Mouse (Mus musculus): Measurements from ENCODE around the gene Rtp1. TPM values are rescaled to one million over a fixed set of nuclear protein-coding genes. Genes with fewer than 3 reads are reported as not detected.

Rtp1 gene
- polyA plus RNA-seq, 1 experiment from 2014 or later = 0.04 TPM

- Histone ChIP-seq H3K27ac (ENCODE audit: low read length) (no peak overlapping the region), H3K27me3 (ENCODE audit: control insufficient read depth, insufficient read depth, low read length) (no peaks in the 10 kb centered on the region), H3K4me1 (ENCODE audit: control insufficient read depth, insufficient read depth, low read length) (no peaks in the 10 kb centered on the region), H3K4me2 (ENCODE audit: low read depth, low read length) (no peak overlapping the region), H3K4me3 (replicated peaks; ENCODE audit: low read length) (no peak overlapping the region), H3K36me3 (ENCODE audit: control insufficient read depth, insufficient read depth, low read length) (no peaks in the 10 kb centered on the region), H3K9me3 (replicated peaks; ENCODE audit: control insufficient read depth, low read length) (no peaks in the 10 kb centered on the region), H3K9ac (ENCODE audit: low read length) (no peak overlapping the region)
- ATAC-seq (ENCODE audit: insufficient read depth, low FRiP score) = no peak
- 88% methylated on average over 4 of the region's 4 CpGs for WGBS
Observed at GRCm38 (mm10) chr16:23475651-23476050, 46.7 kb downstream of the Rtp1 start.

DNA sequence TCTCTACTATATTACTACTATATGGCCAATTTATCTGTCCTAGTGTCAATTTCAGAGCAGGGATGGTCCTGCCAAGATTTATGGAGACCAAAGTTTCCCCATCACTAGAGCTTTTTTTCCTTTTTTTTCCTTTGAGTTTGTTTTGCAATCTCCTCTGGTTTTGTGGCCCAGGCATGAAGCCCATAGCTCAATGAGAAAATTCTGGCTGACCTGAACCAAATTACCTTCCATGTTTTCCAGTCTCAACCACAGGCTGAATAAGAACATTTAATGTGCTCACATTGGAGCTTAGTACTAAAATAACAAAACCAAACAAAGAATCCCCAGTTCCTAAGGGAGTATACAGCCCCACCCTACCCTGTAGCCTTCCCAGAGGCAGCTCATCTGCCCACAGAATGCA lies 47.7 kb downstream of the Rtp1 start:
- H3K4me2 ChIP-seq (ENCODE audit: low read depth, low read length) = no peak overlapping the region
- no peak overlapping the region for H3K9ac ChIP-seq (ENCODE audit: low read length)
- no peaks in the 10 kb centered on the region for H3K4me1 ChIP-seq (ENCODE audit: control insufficient read depth, insufficient read depth, low read length)
- H3K4me3 ChIP-seq (replicated peaks; ENCODE audit: low read length) = no peak overlapping the region
- H3K36me3 ChIP-seq (ENCODE audit: control insufficient read depth, insufficient read depth, low read length) = no peaks in the 10 kb centered on the region
- H3K27ac ChIP-seq (ENCODE audit: low read length) = no peak overlapping the region
- ATAC-seq (ENCODE audit: insufficient read depth, low FRiP score) = no peak
- no peaks in the 10 kb centered on the region for H3K9me3 ChIP-seq (replicated peaks; ENCODE audit: control insufficient read depth, low read length)
- no peaks in the 10 kb centered on the region for H3K27me3 ChIP-seq (ENCODE audit: control insufficient read depth, insufficient read depth, low read length)

DNA sequence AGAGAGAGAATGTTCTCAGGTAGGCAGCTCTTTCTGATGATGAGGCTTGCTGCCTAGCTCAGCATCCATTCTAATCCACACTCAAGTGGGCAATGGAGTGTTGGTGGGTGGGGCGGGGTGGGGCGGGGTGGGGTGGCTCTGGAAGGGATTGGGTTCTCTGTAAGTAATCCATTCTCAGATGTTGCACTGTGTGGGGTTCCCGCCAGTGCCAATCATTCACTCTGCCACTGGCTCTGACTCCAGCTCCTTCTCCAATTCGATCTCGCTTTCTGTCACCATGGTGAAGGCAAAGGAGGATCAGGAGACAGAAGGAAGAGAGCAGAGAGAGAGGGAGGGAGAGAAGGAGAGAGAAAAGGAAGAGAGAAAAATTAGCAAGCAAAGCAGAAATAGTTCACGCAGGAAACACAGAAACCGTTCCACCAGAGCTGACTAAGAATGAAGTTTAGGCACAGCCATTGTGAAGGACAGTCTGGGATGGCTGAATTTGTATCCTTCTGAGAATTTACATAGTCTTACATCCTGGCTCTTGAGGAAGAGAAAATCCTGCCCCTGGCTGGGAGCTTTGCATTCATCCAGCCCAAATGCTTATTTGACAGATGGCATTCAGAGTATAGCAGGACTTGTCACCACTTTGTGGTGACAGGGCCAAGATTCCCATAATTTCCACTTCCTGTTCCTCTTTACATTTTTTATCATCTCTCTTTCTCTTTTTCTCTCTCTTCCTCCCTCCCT lies 51.1 kb downstream of the Rtp1 start:
- no peaks in the 10 kb centered on the region for H3K36me3 ChIP-seq (ENCODE audit: control insufficient read depth, insufficient read depth, low read length)
- no peak overlapping the region for H3K9ac ChIP-seq (ENCODE audit: low read length)
- no peak overlapping the region for H3K4me2 ChIP-seq (ENCODE audit: low read depth, low read length)
- no peak overlapping the region for H3K4me3 ChIP-seq (replicated peaks; ENCODE audit: low read length)
- 82% methylated on average over 7 of the region's 7 CpGs for WGBS
- no peaks in the 10 kb centered on the region for H3K4me1 ChIP-seq (ENCODE audit: control insufficient read depth, insufficient read depth, low read length)
- no peak overlapping the region for H3K27ac ChIP-seq (ENCODE audit: low read length)
- no peak for ATAC-seq (ENCODE audit: insufficient read depth, low FRiP score)
- H3K27me3 ChIP-seq (ENCODE audit: control insufficient read depth, insufficient read depth, low read length) = no peaks in the 10 kb centered on the region
- no peaks in the 10 kb centered on the region for H3K9me3 ChIP-seq (replicated peaks; ENCODE audit: control insufficient read depth, low read length)

GRCm38 (mm10) chr16:23482218-23482617 lies 53.3 kb downstream of the Rtp1 start:
- no peak overlapping the region for H3K4me2 ChIP-seq (ENCODE audit: low read depth, low read length)
- ATAC-seq (ENCODE audit: insufficient read depth, low FRiP score) = no peak
- no peak overlapping the region for H3K9ac ChIP-seq (ENCODE audit: low read length)
- H3K9me3 ChIP-seq (replicated peaks; ENCODE audit: control insufficient read depth, low read length) = no peaks in the 10 kb centered on the region
- H3K4me1 ChIP-seq (ENCODE audit: control insufficient read depth, insufficient read depth, low read length) = no peaks in the 10 kb centered on the region
- no peaks in the 10 kb centered on the region for H3K27me3 ChIP-seq (ENCODE audit: control insufficient read depth, insufficient read depth, low read length)
- H3K4me3 ChIP-seq (replicated peaks; ENCODE audit: low read length) = no peak overlapping the region
- WGBS = 84% methylated on average over 3 of the region's 3 CpGs
- no peak overlapping the region for H3K27ac ChIP-seq (ENCODE audit: low read length)
- H3K36me3 ChIP-seq (ENCODE audit: control insufficient read depth, insufficient read depth, low read length) = no peaks in the 10 kb centered on the region

- Histone ChIP-seq H3K9me3 (replicated peaks; ENCODE audit: control insufficient read depth, low read length) (no peaks in the 10 kb centered on the region), H3K27ac (ENCODE audit: low read length) (no peak overlapping the region), H3K4me3 (replicated peaks; ENCODE audit: low read length) (no peak overlapping the region), H3K27me3 (ENCODE audit: control insufficient read depth, insufficient read depth, low read length) (no peaks in the 10 kb centered on the region), H3K36me3 (ENCODE audit: control insufficient read depth, insufficient read depth, low read length) (no peaks in the 10 kb centered on the region), H3K9ac (ENCODE audit: low read length) (no peak overlapping the region), H3K4me2 (ENCODE audit: low read depth, low read length) (no peak overlapping the region), H3K4me1 (ENCODE audit: control insufficient read depth, insufficient read depth, low read length) (no peaks in the 10 kb centered on the region)
- ATAC-seq (ENCODE audit: insufficient read depth, low FRiP score) = no peak
- WGBS = 91% methylated on average over 12 of the region's 12 CpGs
Observed at GRCm38 (mm10) chr16:23482846-23483245, 53.9 kb downstream of the Rtp1 start.

- ATAC-seq (ENCODE audit: insufficient read depth, low FRiP score) = no peak
- Histone ChIP-seq H3K9ac (ENCODE audit: low read length) (no peak overlapping the region), H3K4me2 (ENCODE audit: low read depth, low read length) (no peak overlapping the region), H3K36me3 (ENCODE audit: control insufficient read depth, insufficient read depth, low read length) (no peaks in the 10 kb centered on the region), H3K9me3 (replicated peaks; ENCODE audit: control insufficient read depth, low read length) (no peaks in the 10 kb centered on the region), H3K27ac (ENCODE audit: low read length) (no peak overlapping the region), H3K4me1 (ENCODE audit: control insufficient read depth, insufficient read depth, low read length) (no peaks in the 10 kb centered on the region), H3K4me3 (replicated peaks; ENCODE audit: low read length) (no peak overlapping the region), H3K27me3 (ENCODE audit: control insufficient read depth, insufficient read depth, low read length) (no peaks in the 10 kb centered on the region)
- WGBS = 78% methylated on average over 10 of the region's 10 CpGs
Observed at GRCm38 (mm10) chr16:23483292-23483691, 54.4 kb downstream of the Rtp1 start.

Other genes with a start within 250 kb of the Rtp1 start
- gene St6gal1, start 204.4 kb upstream of the Rtp1 start, polyA plus RNA-seq (2015; fragmentation: Nextera tagmentation; extraction: Ambion mirVana) = 16.6 and 17.6 TPM in 2 replicates
- 5.6 and 6.2 TPM in 2 replicates for gene Rtp4, start 91.2 kb downstream of the Rtp1 start, polyA plus RNA-seq (2015; fragmentation: Nextera tagmentation; extraction: Ambion mirVana)
- gene Masp1, start 91.7 kb downstream of the Rtp1 start, polyA plus RNA-seq (2015; fragmentation: Nextera tagmentation; extraction: Ambion mirVana) = 2.0 and 2.4 TPM in 2 replicates